Mouse (Mus musculus) T-cell, adult 2 months (primary cell): Measurements from ENCODE around the gene Orc1.

ENCODE experiments used
- DNase-seq: peaks from one replicate; pipeline ENCODE4 v3.0.0; 2022; ENCODE audit warnings: low spot score

Gene Orc1

DNA sequence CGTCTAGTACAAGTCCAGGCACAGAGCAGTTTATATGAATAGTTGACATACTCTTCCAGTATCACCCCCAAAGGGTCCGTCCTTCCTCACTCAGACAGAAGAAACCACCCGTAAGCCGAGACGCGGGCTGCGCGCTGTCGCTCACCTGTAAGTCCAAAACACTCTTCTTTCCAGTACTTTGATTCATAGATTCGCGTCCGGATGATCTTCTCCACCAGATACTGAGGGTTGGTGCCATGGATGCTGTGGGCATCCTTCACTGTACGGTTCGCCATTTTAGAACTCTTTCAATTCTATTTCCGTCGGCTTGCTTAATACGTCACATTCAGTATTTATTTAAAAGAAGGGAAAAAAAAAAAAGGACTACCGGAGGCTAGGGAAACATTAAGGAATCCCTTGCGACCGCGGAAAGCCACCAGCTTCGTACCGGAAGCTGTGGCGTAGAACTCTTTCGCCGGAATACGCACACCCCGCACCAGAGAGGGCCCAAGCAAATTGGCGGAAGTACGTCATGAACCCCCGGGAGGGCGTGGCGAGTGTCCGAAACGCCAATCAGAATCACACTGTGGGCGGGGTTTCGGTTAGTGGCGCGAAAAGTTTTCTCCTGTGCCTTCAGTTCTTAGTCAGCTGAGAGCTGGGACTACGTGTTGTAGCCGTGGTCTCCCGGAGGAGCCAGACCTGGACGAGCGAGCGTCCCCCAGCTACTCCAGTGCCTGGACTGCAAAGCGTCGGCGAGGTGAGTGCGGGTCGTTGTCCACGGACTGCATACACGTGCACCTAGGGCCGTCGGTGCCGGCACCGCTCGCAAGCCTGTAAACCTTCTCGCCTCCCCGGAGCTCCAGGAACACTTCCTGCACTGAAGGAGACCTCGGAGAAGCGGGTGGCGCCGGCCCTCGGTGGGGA lies at the start of gene Orc1, which contains the start of gene Prpf38a:
TSS of gene Orc1 (plus strand) at position 584 of the 903 bp plus-strand sequence.
TSS of gene Prpf38a (minus strand) at position 497 of the 903 bp plus-strand sequence.
- DNase-seq: peak; percentile 97

DNA sequence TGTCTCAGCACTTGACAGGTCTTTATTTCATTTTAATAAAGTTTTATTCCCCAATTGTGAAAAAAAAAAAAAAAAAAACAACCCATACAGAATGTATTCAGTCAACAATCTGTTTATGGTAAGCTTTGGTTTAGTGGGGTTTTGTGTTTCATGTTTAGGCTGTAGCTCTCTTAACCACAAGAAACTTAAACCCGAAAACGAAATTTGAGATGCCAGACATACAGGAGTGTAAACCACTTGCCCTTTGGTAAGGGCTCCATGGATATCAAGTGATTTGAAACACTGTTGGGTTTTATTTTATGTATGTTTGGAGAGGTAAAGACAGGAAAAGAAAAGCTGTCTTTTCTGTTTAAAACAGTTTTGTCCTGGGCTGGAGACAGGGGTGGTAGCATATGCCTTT lies 39.5 kb upstream of the Orc1 start:
- no peak for DNase-seq

DNA sequence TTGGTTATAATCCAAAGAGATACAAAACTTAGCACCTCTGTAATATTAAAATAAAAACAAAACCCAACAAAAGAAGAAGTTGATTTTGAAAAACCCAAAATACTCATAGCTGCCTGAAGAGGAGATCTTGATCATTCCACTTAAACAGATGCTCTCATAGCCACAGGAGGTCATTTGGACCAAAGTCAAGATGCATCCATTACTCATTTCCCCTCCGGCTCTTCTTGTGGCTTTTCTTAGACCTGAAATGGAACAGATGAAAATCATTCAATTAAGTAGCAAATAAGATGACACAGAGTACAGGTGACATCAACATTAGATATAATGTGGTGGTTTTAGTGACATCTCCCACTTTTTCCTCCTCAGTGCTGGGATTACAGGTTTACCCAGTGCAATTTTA lies 14.2 kb upstream of the Orc1 start:
- DNase-seq: no peak

DNA sequence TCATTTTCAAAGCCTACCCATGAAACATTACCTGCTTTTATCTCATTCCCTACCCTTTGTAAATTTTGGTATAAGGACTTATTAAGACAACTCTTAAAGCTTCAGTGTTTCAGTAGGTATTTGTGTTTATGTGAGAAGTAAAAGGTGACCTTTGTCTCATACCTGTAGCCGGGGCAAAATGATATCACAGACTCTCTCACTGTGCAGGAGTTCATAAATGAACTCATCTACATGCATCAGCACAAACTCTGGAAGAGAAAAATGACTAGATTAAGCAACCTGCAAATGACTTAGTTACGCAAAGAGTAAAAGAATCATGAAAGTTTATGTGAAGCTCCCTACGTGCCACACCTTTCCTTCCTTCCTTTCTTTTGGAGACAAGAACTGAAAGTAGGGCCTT lies 6.6 kb upstream of the Orc1 start:
- no peak for DNase-seq

DNA sequence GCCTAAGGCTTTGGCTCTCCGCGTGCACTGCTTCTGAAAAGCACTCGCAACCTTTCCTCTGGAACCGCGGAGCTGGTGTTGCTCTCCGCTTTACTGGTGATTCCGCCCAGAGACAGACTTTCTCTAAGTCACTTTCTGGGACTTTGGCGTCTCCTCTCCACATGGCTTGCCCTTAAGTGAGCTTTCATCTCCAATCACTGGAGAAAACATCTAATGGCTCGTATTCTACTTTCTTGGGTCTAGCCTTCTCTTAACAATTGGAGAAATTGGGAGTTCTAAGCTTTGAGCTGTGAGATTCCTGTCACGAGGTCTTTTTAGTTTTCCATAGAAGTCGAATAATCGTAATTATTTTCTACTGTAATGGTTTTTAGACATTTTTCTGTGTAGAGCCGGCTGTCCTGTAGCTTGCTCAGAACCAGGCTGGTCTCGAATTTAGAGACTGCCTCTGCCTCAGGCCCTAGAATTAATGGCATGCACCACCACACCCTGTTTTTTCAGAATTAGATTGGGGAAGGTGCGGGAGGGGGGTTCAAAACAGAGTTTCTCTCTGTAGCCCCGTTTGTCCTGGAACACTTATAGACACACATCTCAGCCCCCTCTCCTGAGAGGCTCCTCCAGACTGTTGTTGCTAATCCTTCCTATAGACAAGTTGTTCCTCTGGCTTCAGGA lies 654 bp downstream of the Orc1 start:
- no peak for DNase-seq

DNA sequence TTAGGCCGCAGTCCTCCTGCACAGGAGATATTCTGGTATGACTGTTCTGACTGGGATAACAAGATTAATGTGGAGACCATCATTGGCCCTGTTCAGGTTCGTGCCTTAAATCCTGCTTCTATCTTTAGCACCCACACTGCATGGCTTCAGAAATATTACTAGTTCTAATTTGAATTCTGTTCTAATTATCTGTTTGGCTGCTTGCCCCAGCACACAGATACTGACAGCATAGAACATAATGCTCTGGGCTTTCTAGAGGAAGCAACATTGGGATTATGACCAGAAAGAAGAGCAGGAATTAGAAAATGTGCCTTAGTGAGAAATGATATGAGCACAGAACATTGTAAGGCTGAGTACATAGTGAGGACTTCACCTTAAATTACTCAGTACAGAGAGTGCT lies 14.2 kb downstream of the Orc1 start:
- DNase-seq: no peak

DNA sequence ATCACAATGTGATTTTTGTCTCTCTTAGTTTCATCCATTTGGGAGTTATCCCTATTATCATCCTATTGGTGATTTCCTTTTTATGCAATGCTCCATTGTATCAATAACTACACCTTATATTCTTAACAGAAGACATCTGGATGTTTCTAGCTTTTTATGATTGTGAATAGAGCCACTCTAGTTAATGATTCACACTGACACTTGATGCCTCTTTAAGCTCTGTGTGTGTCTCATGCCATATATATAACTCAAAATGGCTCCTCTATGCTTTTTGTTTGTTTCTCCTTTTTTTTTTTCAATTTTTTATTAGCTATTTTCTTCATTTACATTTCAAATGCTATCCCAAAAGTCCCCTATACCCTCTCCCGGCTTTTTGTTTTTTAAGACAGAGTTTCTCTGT lies 16.6 kb downstream of the Orc1 start:
- DNase-seq: no peak

DNA sequence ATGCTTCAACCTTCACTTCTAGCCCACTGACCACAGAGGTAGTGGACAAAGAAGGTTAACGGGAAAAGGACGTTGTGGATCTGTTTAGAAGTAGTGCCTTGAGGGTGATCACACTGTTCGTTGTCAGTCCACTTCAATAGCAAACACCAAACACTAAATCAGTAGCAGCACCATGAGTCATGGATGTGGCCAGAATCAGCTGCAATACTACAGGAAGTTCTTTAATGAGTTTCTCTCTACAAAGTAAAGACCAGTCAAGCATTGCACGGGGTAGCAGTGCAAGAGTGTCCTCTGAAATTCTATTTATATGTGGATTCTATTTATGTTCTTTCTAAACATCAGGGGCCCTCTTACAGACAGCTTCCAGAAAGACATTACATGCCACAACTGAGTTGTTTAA lies 19.1 kb downstream of the Orc1 start:
- DNase-seq: no peak

DNA sequence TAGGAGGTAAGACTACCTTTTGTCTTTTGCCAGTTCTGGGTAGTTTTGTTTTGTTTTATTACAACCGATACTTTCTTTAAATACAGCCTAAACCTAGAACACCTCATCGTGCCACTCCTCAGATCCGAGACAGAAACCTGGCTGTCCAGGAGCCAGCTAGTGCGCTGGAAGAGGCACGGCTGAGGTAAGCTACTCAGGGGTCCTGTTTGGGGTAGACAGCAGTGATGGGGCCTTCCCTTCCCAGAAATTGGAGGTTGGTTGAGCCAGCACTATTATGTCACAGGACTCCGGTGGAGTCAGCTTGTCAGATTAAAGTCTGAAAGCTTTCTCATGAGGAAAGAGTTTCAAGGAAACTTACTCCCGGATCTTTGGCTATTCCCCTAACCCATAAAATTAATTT lies 22.6 kb downstream of the Orc1 start:
- DNase-seq: no peak

DNA sequence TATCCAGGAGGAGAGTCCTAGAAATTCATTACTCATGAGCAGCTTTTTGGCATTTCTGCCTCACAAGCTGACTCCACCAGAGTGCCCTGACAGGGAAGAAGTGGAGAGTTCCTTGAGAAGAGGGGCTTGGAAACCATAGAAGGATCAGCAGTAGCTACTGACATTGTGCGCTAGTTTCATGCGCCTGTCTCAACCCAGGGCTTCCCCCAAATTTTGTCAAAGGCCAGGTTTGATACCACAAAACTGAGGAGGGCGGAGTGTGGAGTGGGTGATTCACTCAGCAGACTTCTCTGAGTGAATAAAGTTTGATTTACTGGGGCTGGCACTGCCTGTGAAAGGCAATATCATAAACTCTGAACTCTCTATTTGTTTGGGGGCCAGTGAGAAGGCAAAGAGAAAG lies 29.4 kb downstream of the Orc1 start:
- no peak for DNase-seq

DNA sequence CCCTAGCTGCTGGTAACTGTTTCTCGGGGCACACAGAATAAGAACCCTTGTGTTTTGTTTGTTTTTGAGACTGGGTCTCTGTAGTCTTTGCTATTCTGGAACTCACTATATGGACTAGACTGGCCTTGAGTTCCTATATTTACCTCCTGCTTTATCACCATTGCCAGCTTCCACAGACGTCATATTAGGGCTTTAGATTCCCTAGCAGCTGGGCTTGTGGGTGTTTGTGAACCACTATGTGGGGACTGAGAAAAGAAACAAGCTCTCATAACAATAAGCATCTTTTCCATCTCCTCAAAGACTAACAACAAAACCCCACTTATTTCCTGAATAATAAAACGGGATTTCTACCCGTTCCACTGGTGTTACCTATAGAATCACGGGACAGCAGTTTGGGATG lies 31.7 kb downstream of the Orc1 start:
- DNase-seq: no peak

DNA sequence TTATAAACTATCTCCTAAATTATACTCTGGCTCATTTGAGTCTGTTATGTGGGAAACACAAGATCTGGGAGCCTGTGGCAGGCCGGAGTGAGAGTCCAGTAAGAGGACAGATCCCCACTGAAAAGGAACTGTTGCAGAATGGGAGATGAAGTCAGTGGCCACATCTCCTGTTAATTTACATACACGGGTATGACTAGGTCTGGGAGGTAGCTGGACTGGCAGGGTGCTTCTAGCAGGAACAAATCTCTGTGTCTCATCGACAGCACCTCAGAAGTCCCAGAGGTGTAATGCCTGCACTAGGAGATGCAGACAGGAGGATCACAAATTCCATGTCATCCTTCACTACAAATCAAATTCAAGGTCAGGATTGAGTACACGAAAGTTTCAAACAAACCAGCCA lies 39.4 kb downstream of the Orc1 start:
- DNase-seq: no peak

DNA sequence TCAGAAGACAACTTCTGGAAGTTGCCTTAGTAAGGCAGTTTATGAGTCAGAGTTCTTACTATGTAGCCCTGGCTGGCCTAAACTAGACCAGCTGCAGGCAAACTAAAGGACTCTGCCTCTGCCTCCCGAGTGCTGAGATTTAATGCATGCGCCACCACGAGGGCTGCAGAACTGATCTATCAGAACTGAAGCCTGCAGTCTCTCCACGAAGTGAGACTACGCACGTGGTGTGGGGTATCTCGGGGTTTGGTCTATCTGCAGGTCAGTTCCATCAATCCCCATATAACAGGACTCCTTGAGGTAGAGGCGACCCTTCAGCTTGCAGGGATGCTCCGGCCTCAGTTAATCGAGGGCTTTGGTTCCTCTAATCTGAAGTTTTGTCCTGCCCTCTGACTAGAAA lies 39.9 kb downstream of the Orc1 start:
- no peak for DNase-seq

DNA sequence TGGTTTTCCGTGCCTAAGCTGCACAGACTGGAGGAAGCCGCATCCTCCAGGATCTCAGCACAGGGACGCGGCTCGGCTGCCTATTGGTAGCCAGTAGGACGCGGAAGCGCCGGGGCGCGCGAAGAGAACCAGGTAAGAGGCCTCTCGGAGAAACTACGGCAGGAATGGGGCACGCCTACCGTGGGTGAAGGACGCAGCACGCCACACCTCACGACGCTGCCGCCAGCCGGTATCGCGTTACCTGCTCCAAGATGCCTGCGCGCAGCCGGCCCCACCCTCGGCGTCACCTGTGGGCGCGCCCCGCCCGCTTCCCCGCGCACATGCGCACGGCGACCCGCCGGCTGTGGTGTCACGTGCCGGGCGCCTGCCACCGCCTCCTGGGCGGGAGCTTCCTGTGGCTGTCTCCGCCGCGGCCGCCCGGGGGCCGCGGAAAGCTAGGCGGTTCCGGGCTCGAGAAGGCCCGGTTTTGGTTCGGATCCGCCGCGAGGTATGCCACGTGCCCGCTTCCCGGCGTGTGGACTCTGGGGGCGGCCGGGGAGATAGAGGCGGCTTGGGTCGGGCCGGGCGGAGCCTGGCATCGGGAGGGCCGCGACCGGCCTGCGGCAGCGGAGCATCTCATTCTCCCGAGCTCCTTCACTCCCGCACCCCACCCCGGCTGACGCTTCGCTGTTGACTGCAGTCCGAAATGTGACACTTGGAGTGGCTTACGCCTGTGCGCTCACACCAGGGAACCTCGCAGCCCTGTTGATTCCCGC lies 40.5 kb downstream of the Orc1 start, which contains the start of gene Cc2d1b:
TSS of gene Cc2d1b (plus strand) at position 354 of the 755 bp plus-strand sequence.
- DNase-seq: peak; percentile 96

DNA sequence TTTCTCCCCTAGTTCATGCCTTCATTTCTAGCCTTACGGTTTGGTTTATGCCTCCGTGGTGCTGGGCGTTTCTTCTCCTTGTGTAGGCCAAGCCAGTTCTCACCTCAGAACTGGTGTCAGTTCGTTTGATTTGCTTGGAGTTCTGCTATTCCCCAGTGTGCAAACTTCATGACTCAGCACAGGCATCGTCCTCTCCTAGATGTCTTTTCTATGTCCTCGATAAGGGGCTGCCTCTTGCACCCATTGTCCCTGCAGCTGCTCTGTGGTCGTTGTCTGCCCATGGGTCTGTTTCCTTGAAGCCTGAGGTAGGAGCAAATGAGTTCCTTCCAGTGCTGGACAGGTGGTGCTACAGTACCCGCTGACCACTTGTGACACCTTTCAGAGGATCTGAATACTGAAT lies 41.3 kb downstream of the Orc1 start:
- DNase-seq: no peak

DNA sequence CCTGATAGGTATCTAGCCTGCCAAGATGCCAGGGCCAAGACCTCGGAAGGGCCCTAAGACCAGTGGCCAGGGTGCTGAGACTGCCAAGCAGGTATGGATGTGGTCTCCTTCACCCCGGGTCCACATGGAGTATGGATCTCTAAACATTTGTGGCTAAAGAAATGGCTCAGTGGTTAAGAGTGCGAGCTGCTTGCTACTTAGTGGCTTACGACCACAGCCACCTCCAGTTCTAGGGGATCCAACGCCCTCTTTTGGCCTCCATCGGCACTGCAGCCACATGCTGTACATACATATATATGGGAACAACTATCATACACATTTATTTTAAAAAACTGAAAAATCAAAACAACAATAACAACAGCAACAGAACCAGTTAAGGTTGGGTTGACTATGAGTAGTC lies 42.3 kb downstream of the Orc1 start:
- peak; percentile 25 for DNase-seq

DNA sequence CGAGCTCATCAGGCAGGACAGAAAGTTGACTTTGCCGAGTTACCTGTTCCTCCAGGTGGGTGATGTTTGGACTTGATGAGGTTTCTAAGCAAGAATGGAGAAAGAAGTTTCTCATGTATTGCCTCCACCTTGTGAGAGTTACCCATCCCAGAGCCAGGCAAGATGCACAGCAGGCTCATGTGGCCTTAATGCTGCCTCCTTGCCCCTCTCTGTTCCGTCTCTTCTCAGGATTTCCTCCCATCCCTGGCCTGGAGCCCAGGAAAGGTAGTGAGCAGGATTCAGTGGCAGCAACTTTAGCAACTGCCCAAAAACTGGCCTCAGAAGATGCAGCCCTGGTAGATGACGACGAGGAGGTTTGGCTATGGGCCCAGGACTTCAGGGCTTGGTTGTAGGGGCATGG lies 47.8 kb downstream of the Orc1 start:
- DNase-seq: no peak

DNA sequence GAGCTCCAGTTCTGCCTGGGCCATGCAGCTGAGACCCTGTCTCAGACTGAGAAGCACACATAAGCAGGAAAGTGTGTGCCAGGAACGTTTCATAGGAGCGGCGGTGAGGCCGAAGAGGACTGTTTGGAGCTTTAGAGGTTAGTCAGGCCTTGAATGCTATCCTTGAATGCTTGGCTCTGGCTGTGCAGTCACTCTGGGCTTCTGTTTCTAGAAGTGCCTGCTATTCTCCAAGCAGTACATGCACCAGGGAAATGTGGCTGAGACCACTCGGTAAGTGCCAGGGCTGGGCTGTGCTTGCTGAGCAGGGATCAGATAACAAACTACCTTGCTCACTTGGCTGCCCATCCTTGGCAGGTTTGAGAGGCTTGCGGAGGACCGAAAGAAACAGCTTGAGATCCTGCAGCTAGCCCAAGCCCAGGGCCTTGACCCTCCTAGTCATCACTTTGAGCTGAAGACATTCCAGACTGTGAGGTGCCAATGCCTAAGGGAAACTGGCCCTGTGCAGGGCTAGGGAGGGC lies 50.2 kb downstream of the Orc1 start:
- no peak for DNase-seq

DNA sequence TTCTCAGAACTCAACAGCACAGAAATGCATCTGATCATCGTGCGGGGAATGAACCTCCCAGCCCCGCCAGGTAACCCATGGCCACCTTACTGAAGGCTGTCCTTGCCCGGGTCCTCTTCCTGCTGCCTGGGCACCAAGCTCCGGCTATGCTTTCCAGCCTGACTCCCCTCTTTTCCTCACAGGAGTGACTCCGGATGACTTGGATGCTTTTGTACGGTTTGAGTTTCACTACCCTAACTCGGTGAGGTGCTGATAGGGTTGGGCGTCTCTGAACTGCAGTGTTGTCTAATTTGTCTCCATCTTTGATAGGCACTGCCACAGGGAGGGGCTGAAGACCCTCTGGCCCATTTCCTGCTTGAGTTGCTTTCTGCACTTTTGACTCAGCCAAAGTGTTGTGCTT lies 50.9 kb downstream of the Orc1 start:
- DNase-seq: no peak

DNA sequence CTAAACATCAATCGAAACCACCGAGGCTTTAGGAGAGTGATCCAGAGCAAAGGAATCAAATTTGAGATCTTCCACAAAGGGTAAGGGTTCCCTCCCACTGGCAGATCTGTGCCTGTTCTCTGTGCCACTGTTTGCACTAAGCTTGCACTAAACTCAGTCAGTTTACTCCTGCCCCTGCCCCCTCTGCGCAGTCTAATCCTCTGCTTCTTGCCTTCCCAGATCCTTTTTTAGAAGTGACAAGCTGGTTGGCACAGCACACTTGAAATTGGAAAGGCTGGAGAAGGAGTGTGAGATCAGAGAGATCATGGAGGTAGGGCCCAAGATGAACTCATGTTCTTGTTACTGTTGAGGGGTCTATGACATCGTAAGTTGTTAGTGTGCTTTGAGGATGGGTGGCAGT lies 52.4 kb downstream of the Orc1 start:
- DNase-seq: no peak

DNA sequence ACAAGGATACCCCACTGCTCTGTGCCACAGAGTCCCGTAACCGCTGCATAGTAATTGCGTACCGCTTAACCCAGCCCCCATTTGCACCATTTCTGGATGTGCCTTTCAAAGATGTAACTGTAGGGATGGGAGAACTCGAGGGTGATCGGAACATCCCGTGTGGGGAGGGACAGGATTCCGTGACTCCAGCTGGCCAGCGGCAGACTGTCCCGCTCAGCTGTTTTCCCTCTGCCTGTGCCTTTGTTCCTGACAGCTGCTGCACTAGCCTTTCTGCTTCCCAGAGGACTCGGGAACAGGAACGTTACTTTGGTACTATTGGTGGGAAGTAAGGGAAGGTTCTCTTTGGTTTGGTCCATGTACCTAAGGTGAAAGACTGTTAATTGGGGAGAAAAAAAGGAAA lies 54.5 kb downstream of the Orc1 start:
- DNase-seq: no peak

DNA sequence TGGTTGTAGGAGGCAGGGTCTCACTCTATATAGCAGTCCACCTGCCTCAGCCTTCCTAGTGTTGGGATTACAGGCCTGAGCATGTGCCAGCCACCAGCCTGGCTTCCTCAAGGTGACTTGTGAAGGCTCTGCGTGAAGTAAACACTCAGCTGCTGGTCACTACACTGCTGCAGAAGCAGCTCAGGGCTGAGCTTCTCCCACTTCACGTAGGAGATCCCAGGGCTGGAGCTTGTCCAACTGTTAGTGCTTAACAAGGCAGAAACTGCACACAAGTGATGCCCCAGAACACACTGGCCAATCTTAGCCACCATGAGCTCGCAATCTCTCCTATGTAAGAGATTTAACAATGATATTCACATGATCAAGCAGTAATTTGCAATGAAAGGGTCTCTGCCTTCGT lies 55.5 kb downstream of the Orc1 start:
- DNase-seq: no peak

DNA sequence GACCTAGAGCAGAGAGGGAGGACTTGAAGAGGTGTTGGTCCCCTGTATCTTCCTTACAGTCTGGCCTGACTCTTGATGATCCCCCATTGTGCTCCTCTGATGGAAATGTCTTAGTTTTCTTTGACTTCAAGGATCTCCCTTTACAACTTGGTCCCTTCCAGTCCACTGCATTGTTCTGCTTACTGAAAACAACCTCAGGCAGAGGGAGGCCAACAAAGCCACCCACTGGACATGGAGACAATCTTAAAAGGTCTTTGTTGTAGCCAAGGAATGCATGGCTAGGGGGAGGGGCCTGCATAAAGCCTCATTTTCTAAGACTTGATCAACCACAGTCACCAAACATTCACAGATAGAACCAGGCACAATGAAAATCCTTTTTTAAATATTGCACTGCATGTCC lies 55.9 kb downstream of the Orc1 start:
- no peak for DNase-seq
